Mouse (Mus musculus): ENCODE results near the gene Nrg4. TPM values are rescaled to one million over a fixed set of nuclear protein-coding genes. Genes with fewer than 3 reads are reported as not detected.

Nrg4 gene
- total and polyA plus RNA-seq, 2 experiments, result 5.3 to 24.2 TPM

GRCm38 (mm10) chr9:55325564-55326514 is 805 bp downstream of the Nrg4 start:
- peak overlapping the region; percentile 88 for H3K27ac ChIP-seq (replicated peaks; ENCODE audit: insufficient read depth, low read depth, low read length)
- 17% methylated on average over 18 of the region's 18 CpGs for WGBS
- H3K4me3 ChIP-seq (ENCODE audit: insufficient read depth, low read depth, low read length), result peak overlapping the region; percentile 99
- no peaks in the 10 kb centered on the region for H3K27me3 ChIP-seq (ENCODE audit: control insufficient read depth, insufficient read depth, low read length)
- DNase-seq (ENCODE audit: extremely low read depth, low read depth, low spot score), result peak; percentile 61
- no peaks in the 10 kb centered on the region for H3K36me3 ChIP-seq (ENCODE audit: control insufficient read depth, insufficient read depth, low read length)
- no peak for TF ChIP-seq CTCF (IDR thresholded peaks at IDR 0.05; ENCODE audit: low read depth, low read length)
- no peak for TF ChIP-seq POLR2A (IDR thresholded peaks at IDR 0.05; ENCODE audit: extremely low read depth, insufficient read depth, low read length)
- H3K9ac ChIP-seq (ENCODE audit: low read depth, low read length), result peak overlapping the region; percentile 100
- no peaks in the 10 kb centered on the region for H3K79me2 ChIP-seq (ENCODE audit: control insufficient read depth, insufficient read depth, low read length)
- peaks cover 8% of the 10 kb centered on the region; the same call in 1 of the 2 replicates for H3K4me1 ChIP-seq (ENCODE audit: control insufficient read depth, insufficient read depth, low read length)

- H3K27ac ChIP-seq (replicated peaks; ENCODE audit: insufficient read depth, low read depth, low read length), result no peak overlapping the region
- H3K79me2 ChIP-seq (ENCODE audit: control insufficient read depth, insufficient read depth, low read length), result no peaks in the 10 kb centered on the region
- WGBS, result 92% methylated on average over 1 of the region's 1 CpGs
- H3K36me3 ChIP-seq (ENCODE audit: control insufficient read depth, insufficient read depth, low read length), result no peaks in the 10 kb centered on the region
- DNase-seq (ENCODE audit: extremely low read depth, low read depth, low spot score), result no peak
- TF ChIP-seq POLR2A (IDR thresholded peaks at IDR 0.05; ENCODE audit: extremely low read depth, insufficient read depth, low read length) (no peak), CTCF (IDR thresholded peaks at IDR 0.05; ENCODE audit: low read depth, low read length) (no peak)
- no peak overlapping the region for H3K4me3 ChIP-seq (ENCODE audit: insufficient read depth, low read depth, low read length)
- peaks cover 8% of the 10 kb centered on the region; the same call in 1 of the 2 replicates for H3K4me1 ChIP-seq (ENCODE audit: control insufficient read depth, insufficient read depth, low read length)
- no peak overlapping the region for H3K9ac ChIP-seq (ENCODE audit: low read depth, low read length)
- H3K27me3 ChIP-seq (ENCODE audit: control insufficient read depth, insufficient read depth, low read length), result no peaks in the 10 kb centered on the region
These were observed 1.6 kb downstream of the Nrg4 start for GRCm38 (mm10) chr9:55325061-55325460.

- WGBS, result 50% methylated on average over 10 of the region's 10 CpGs
- Histone ChIP-seq H3K27me3 (ENCODE audit: control insufficient read depth, insufficient read depth, low read length) (no peaks in the 10 kb centered on the region), H3K27ac (replicated peaks; ENCODE audit: insufficient read depth, low read depth, low read length) (no peak overlapping the region), H3K79me2 (ENCODE audit: control insufficient read depth, insufficient read depth, low read length) (no peaks in the 10 kb centered on the region), H3K4me1 (ENCODE audit: control insufficient read depth, insufficient read depth, low read length) (peaks cover 8% of the 10 kb centered on the region; the same call in 1 of the 2 replicates), H3K4me3 (ENCODE audit: insufficient read depth, low read depth, low read length) (no peak overlapping the region), H3K9ac (ENCODE audit: low read depth, low read length) (0 out of 2 replicates have a peak overlapping the region, but pooled peaks have one; percentile 12), H3K36me3 (ENCODE audit: control insufficient read depth, insufficient read depth, low read length) (no peaks in the 10 kb centered on the region)
- peak; percentile 60 for DNase-seq (ENCODE audit: extremely low read depth, low read depth, low spot score)
- TF ChIP-seq POLR2A (IDR thresholded peaks at IDR 0.05; ENCODE audit: extremely low read depth, insufficient read depth, low read length) (no peak), CTCF (IDR thresholded peaks at IDR 0.05; ENCODE audit: low read depth, low read length) (no peak)
These were observed 2.1 kb downstream of the Nrg4 start for GRCm38 (mm10) chr9:55324516-55324915.

- H3K4me3 ChIP-seq (ENCODE audit: insufficient read depth, low read depth, low read length), result peak overlapping the region; percentile 22; the same call in 1 of the 2 replicates
- H3K9ac ChIP-seq (ENCODE audit: low read depth, low read length), result 0 out of 2 replicates have a peak overlapping the region, but pooled peaks have one; percentile 12
- H3K79me2 ChIP-seq (ENCODE audit: control insufficient read depth, insufficient read depth, low read length), result no peaks in the 10 kb centered on the region
- 32% methylated on average over 8 of the region's 8 CpGs for WGBS
- H3K27me3 ChIP-seq (ENCODE audit: control insufficient read depth, insufficient read depth, low read length), result no peaks in the 10 kb centered on the region
- no peaks in the 10 kb centered on the region for H3K36me3 ChIP-seq (ENCODE audit: control insufficient read depth, insufficient read depth, low read length)
- peak; percentile 69 for DNase-seq (ENCODE audit: extremely low read depth, low read depth, low spot score)
- H3K4me1 ChIP-seq (ENCODE audit: control insufficient read depth, insufficient read depth, low read length), result peaks cover 8% of the 10 kb centered on the region; the same call in 1 of the 2 replicates
- TF ChIP-seq CTCF (IDR thresholded peaks at IDR 0.05; ENCODE audit: low read depth, low read length), result no peak
- no peak for TF ChIP-seq POLR2A (IDR thresholded peaks at IDR 0.05; ENCODE audit: extremely low read depth, insufficient read depth, low read length)
- H3K27ac ChIP-seq (replicated peaks; ENCODE audit: insufficient read depth, low read depth, low read length), result no peak overlapping the region
These were observed 2.6 kb downstream of the Nrg4 start for GRCm38 (mm10) chr9:55324085-55324484.

GRCm38 (mm10) chr9:55322641-55323040 is 4.0 kb downstream of the Nrg4 start:
- no peak for TF ChIP-seq CTCF (IDR thresholded peaks at IDR 0.05; ENCODE audit: low read depth, low read length)
- H3K27me3 ChIP-seq (ENCODE audit: control insufficient read depth, insufficient read depth, low read length), result no peaks in the 10 kb centered on the region

More at GRCm38 (mm10) chr9:55322641-55323040, 4.0 kb downstream of the Nrg4 start:
- Histone ChIP-seq H3K36me3 (ENCODE audit: control insufficient read depth, insufficient read depth, low read length) (no peaks in the 10 kb centered on the region), H3K4me3 (ENCODE audit: insufficient read depth, low read depth, low read length) (no peak overlapping the region), H3K79me2 (ENCODE audit: control insufficient read depth, insufficient read depth, low read length) (no peaks in the 10 kb centered on the region), H3K9ac (ENCODE audit: low read depth, low read length) (no peak overlapping the region), H3K4me1 (ENCODE audit: control insufficient read depth, insufficient read depth, low read length) (peaks cover 8% of the 10 kb centered on the region; the same call in 1 of the 2 replicates), H3K27ac (replicated peaks; ENCODE audit: insufficient read depth, low read depth, low read length) (no peak overlapping the region)
- peak; percentile 95 for DNase-seq (ENCODE audit: extremely low read depth, low read depth, low spot score)
- 13% methylated on average over 1 of the region's 1 CpGs for WGBS

Data from liver, adult 2 months (tissue).